Mouse (Mus musculus): Measurements from ENCODE around the gene Gdf9.

- TF ChIP-seq CTCF (IDR thresholded peaks at IDR 0.05) (no peak), POLR2A (IDR thresholded peaks at IDR 0.05; ENCODE audit: insufficient read depth, low read depth, low read length) (no peak)
Observed at GRCm38 (mm10) chr11:53475620-53476019, 44.8 kb downstream of the Gdf9 start.

Data from heart, adult 2 months (tissue).